Mouse (Mus musculus): ENCODE data around the gene Rgs4. TPM values are rescaled to one million over a fixed set of nuclear protein-coding genes. Genes with fewer than 3 reads are reported as not detected.

Gene Rgs4
- total RNA-seq (2021), result 100 to 1,000 TPM; 445 to 519 TPM
- long read RNA-seq, experiment 1, transcript Rgs4-201 (5 exons, 2,941 nt), result major isoform, 290 of 335 reads
- long read RNA-seq, experiment 1, partial matches to known transcripts, result 7 of 335 reads
- long read RNA-seq, experiment 1, other reads (novel, unspliced or antisense), result 38 of 335 reads
- long read RNA-seq, experiment 2, transcript Rgs4-201 (5 exons, 2,941 nt), result major isoform, 230 of 286 reads
- long read RNA-seq, experiment 2, partial matches to known transcripts, result 16 of 286 reads
- long read RNA-seq, experiment 2, other reads (novel, unspliced or antisense), result 40 of 286 reads

GRCm38 (mm10) chr1:169747473-169747872, at the start of gene Rgs4:
Rgs4 (minus strand) TSS chr1:169747642.
- intact Hi-C loops (cut with DNase I), result loop anchor here (2.0 to 5.0 kb wide), 4 partner anchors 75 to 215 kb away; partner anchors contain the start of gene Nuf2
- DNase-seq (ENCODE audit: low spot score in 2 of 2), result peak; percentile 91 to 92

GRCm38 (mm10) chr1:169792437-169792836, 45.0 kb upstream of the Rgs4 start:
- intact Hi-C loops (cut with DNase I), result no loop called here
- DNase-seq (ENCODE audit: low spot score in 2 of 2), result no peak

- no peak for DNase-seq (ENCODE audit: low spot score in 2 of 2)
- intact Hi-C loops (cut with DNase I), result no loop called here
Measured at GRCm38 (mm10) chr1:169785981-169786380, 38.5 kb upstream of the Rgs4 start.

GRCm38 (mm10) chr1:169776566-169776965, 29.1 kb upstream of the Rgs4 start:
- DNase-seq (ENCODE audit: low spot score in 2 of 2), result no peak
- intact Hi-C loops (cut with DNase I), result no loop called here

GRCm38 (mm10) chr1:169764619-169764955, 17.1 kb upstream of the Rgs4 start:
- intact Hi-C loops (cut with DNase I), result no loop called here
- DNase-seq (ENCODE audit: low spot score in 2 of 2), result no peak

- DNase-seq (ENCODE audit: low spot score in 2 of 2), result peak in 1 of 2 experiments; percentile 60
- intact Hi-C loops (cut with DNase I), result no loop called here
Measured at GRCm38 (mm10) chr1:169763858-169764618, 16.6 kb upstream of the Rgs4 start.

- intact Hi-C loops (cut with DNase I), result no loop called here
Measured at GRCm38 (mm10) chr1:169762524-169762923, 15.1 kb upstream of the Rgs4 start.

GRCm38 (mm10) chr1:169756532-169756931, 9.1 kb upstream of the Rgs4 start:
- DNase-seq (ENCODE audit: low spot score in 2 of 2), result no peak
- intact Hi-C loops (cut with DNase I), result no loop called here

More at GRCm38 (mm10) chr1:169762524-169762923, 15.1 kb upstream of the Rgs4 start:
- no peak for DNase-seq (ENCODE audit: low spot score in 2 of 2)

- intact Hi-C loops (cut with DNase I), result no loop called here
- DNase-seq (ENCODE audit: low spot score in 2 of 2), result no peak
Measured at GRCm38 (mm10) chr1:169752395-169752794, 5.0 kb upstream of the Rgs4 start.

- intact Hi-C loops (cut with DNase I), result loop anchor here (5.0 kb wide), 3 partner anchors 76 to 216 kb away; partner anchors contain the start of gene Nuf2
- DNase-seq (ENCODE audit: low spot score in 2 of 2), result peak in 1 of 2 experiments; percentile 52
Measured at GRCm38 (mm10) chr1:169748439-169748838, 997 bp upstream of the Rgs4 start.

- intact Hi-C loops (cut with DNase I), result loop anchor here (2.0 to 5.0 kb wide), 4 partner anchors 76 to 216 kb away; partner anchors contain the start of gene Nuf2
- no peak for DNase-seq (ENCODE audit: low spot score in 2 of 2)
Measured at GRCm38 (mm10) chr1:169747902-169748301, 460 bp upstream of the Rgs4 start.

GRCm38 (mm10) chr1:169741147-169741546, 6.3 kb downstream of the Rgs4 start:
- no peak for DNase-seq (ENCODE audit: low spot score in 2 of 2)
- intact Hi-C loops (cut with DNase I), result no loop called here

GRCm38 (mm10) chr1:169737231-169737630, 10.2 kb downstream of the Rgs4 start:
- DNase-seq (ENCODE audit: low spot score in 2 of 2), result no peak
- intact Hi-C loops (cut with DNase I), result no loop called here

- intact Hi-C loops (cut with DNase I), result no loop called here
- DNase-seq (ENCODE audit: low spot score in 2 of 2), result no peak
Measured at GRCm38 (mm10) chr1:169736139-169736538, 11.3 kb downstream of the Rgs4 start.

- no peak for DNase-seq (ENCODE audit: low spot score in 2 of 2)
- intact Hi-C loops (cut with DNase I), result no loop called here
Measured at GRCm38 (mm10) chr1:169730599-169731100, 16.8 kb downstream of the Rgs4 start.

- no peak for DNase-seq (ENCODE audit: low spot score in 2 of 2)
- intact Hi-C loops (cut with DNase I), result no loop called here
Measured at GRCm38 (mm10) chr1:169726319-169726718, 21.1 kb downstream of the Rgs4 start.

GRCm38 (mm10) chr1:169721836-169722235, 25.6 kb downstream of the Rgs4 start:
- intact Hi-C loops (cut with DNase I), result no loop called here
- no peak for DNase-seq (ENCODE audit: low spot score in 2 of 2)

- intact Hi-C loops (cut with DNase I), result no loop called here
- no peak for DNase-seq (ENCODE audit: low spot score in 2 of 2)
Measured at GRCm38 (mm10) chr1:169704395-169705087, 42.9 kb downstream of the Rgs4 start.

GRCm38 (mm10) chr1:169699184-169699583, 48.3 kb downstream of the Rgs4 start:
- no peak for DNase-seq (ENCODE audit: low spot score in 2 of 2)
- intact Hi-C loops (cut with DNase I), result no loop called here

GRCm38 (mm10) chr1:169697236-169697635, 50.2 kb downstream of the Rgs4 start:
- intact Hi-C loops (cut with DNase I), result no loop called here
- DNase-seq (ENCODE audit: low spot score in 2 of 2), result no peak
